Mouse (Mus musculus): Measurements from ENCODE around the gene Fbxo36. TPM values are rescaled to one million over a fixed set of nuclear protein-coding genes. Genes with fewer than 3 reads are reported as not detected.

Fbxo36 gene
- polyA plus RNA-seq, 1 experiment from 2014 or later, result 25.7 TPM

DNA sequence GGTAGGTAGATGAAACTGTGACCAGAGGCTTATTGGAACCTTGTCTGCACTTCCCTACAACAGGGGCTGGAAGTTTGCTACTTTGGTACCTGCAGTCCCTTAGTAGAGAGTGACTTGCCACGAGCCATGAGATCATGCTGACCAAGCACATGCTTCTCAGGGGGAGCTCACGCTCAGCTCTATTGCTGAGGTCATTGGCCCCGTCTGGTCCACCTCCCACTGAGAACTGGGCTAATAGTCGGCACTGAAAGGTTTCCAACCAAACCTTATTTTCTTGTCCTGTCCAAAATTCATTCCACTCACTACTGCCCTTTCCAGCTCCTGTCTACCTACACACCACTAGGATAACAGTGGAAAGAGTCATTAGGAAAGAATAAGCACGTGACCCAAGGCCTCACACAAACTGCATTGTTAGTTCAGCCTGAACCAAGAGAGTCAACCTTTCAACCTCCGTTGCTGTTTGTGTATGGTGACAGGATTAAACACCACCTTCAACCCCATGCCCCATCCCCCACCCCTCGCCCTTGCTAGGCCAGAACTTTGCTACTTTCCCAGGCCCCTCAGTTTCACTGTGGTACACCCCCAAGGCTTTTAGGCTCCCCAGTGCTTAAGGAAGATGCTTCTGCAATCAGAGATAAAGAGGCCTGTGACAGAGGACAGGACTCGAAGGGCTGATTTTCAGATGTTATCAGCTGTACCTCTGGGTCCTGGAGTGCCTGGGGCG, 12.0 kb downstream of the Fbxo36 start:
- 23% methylated on average over 9 of the region's 9 CpGs for WGBS
- Histone ChIP-seq H3K9ac (ENCODE audit: low read length) (no peak overlapping the region), H3K36me3 (ENCODE audit: control insufficient read depth, insufficient read depth, low read length) (peaks cover 5% of the 10 kb centered on the region; the same call in 1 of the 2 replicates), H3K4me1 (replicated peaks; ENCODE audit: control insufficient read depth, insufficient read depth, low read length) (no peaks in the 10 kb centered on the region), H3K9me3 (ENCODE audit: control insufficient read depth, low read length) (no peaks in the 10 kb centered on the region), H3K4me3 (ENCODE audit: low read length) (no peak overlapping the region), H3K27ac (ENCODE audit: low read length) (no peak overlapping the region), H3K4me2 (ENCODE audit: low read depth, low read length) (no peak overlapping the region), H3K27me3 (ENCODE audit: control insufficient read depth, insufficient read depth, low read depth, low read length) (no peaks in the 10 kb centered on the region)
- ATAC-seq (ENCODE audit: low read depth), result no peak

DNA sequence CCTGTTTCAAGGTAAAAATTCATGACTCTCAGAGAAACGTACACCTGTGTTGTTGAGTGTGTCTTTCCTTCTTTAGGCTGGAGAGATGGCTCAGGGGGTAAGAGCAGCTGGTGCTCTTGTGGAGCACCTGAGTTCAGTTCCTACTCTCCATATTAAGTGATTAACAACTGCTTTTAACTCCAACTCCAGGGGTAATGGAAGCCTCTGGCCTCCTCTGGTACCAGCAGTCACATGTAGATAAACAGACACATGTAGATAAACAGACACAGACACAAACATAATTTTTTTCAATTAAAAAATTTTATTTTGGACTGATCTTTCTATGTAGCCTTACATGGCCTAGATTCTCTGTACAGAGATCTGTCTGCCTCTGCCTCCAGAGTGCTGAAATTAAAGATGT, 14.1 kb downstream of the Fbxo36 start:
- WGBS, result 75% methylated on average over 1 of the region's 1 CpGs
- Histone ChIP-seq H3K4me1 (replicated peaks; ENCODE audit: control insufficient read depth, insufficient read depth, low read length) (no peaks in the 10 kb centered on the region), H3K27ac (ENCODE audit: low read length) (no peak overlapping the region), H3K27me3 (ENCODE audit: control insufficient read depth, insufficient read depth, low read depth, low read length) (no peaks in the 10 kb centered on the region), H3K9me3 (ENCODE audit: control insufficient read depth, low read length) (no peaks in the 10 kb centered on the region), H3K4me2 (ENCODE audit: low read depth, low read length) (no peak overlapping the region), H3K4me3 (ENCODE audit: low read length) (no peak overlapping the region), H3K9ac (ENCODE audit: low read length) (no peak overlapping the region), H3K36me3 (ENCODE audit: control insufficient read depth, insufficient read depth, low read length) (peaks cover 5% of the 10 kb centered on the region; the same call in 1 of the 2 replicates)
- no peak for ATAC-seq (ENCODE audit: low read depth)

DNA sequence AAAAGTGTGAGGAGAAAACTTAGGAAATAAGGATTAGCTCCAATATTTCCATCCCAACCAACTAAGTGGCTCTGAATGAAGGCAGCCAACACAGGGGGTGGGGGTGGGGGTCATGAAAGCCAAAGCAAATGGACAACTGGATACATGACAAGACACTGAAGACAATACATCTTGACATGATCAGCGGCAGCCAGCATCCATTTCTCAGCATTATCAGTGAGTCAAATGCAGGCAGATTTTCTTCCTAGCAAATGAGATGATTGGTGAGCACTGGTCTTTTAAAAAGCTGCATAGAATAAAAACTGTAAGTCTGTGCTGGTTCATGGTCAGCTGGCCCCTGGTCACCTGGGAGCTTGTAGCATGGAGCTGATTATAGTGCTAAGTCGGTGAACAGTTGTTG, 15.3 kb downstream of the Fbxo36 start:
- Histone ChIP-seq H3K4me1 (replicated peaks; ENCODE audit: control insufficient read depth, insufficient read depth, low read length) (no peaks in the 10 kb centered on the region), H3K4me3 (ENCODE audit: low read length) (no peak overlapping the region), H3K27me3 (ENCODE audit: control insufficient read depth, insufficient read depth, low read depth, low read length) (no peaks in the 10 kb centered on the region), H3K4me2 (ENCODE audit: low read depth, low read length) (no peak overlapping the region), H3K9me3 (ENCODE audit: control insufficient read depth, low read length) (no peaks in the 10 kb centered on the region), H3K9ac (ENCODE audit: low read length) (no peak overlapping the region), H3K27ac (ENCODE audit: low read length) (no peak overlapping the region), H3K36me3 (ENCODE audit: control insufficient read depth, insufficient read depth, low read length) (no peaks in the 10 kb centered on the region)
- 61% methylated on average over 2 of the region's 2 CpGs for WGBS
- ATAC-seq (ENCODE audit: low read depth), result no peak

DNA sequence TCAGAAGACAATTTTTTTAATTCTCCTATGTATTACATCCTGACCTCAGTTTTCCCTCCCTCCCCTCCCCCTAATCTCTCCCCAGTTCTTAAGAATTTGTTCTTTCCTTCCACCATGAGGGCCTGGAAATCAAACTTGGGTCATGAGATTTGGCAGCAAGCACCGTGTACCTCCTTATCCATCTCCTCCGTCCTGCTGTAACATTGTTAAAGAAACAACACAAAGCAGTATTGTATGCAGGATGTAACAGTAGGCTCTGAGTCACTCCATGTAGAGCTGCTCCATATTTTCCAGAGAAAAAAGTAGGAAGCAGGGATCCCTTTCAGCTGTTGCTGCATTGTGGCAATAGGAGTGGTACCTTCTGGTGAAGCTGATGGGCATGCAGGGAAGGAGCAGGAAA, 16.1 kb downstream of the Fbxo36 start:
- Histone ChIP-seq H3K4me1 (replicated peaks; ENCODE audit: control insufficient read depth, insufficient read depth, low read length) (no peaks in the 10 kb centered on the region), H3K27me3 (ENCODE audit: control insufficient read depth, insufficient read depth, low read depth, low read length) (no peaks in the 10 kb centered on the region), H3K9ac (ENCODE audit: low read length) (no peak overlapping the region), H3K9me3 (ENCODE audit: control insufficient read depth, low read length) (no peaks in the 10 kb centered on the region), H3K4me2 (ENCODE audit: low read depth, low read length) (no peak overlapping the region), H3K27ac (ENCODE audit: low read length) (no peak overlapping the region), H3K4me3 (ENCODE audit: low read length) (no peak overlapping the region), H3K36me3 (ENCODE audit: control insufficient read depth, insufficient read depth, low read length) (no peaks in the 10 kb centered on the region)
- WGBS, result 60% methylated on average over 2 of the region's 2 CpGs
- no peak for ATAC-seq (ENCODE audit: low read depth)

DNA sequence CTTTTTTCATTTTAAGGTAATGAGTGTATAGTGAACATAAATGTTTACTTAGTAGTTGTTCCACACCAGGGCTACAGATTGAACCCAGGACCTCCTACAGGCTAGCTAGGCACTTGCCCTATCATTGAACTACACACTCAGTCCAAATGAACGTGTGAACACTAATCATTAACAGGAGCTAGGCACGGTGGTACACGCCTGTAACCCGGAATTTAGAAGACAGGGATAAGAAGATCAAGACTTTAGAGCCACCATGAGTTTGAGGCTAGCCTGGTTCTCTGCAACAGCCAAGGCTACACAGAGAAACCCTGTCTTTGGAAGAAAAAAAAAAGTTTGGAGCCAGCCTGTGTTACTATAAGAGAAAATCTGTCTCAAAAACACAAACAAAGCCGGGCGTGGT, 20.0 kb downstream of the Fbxo36 start:
- no peak for ATAC-seq (ENCODE audit: low read depth)
- Histone ChIP-seq H3K9me3 (ENCODE audit: control insufficient read depth, low read length) (no peaks in the 10 kb centered on the region), H3K36me3 (ENCODE audit: control insufficient read depth, insufficient read depth, low read length) (no peaks in the 10 kb centered on the region), H3K27ac (ENCODE audit: low read length) (no peak overlapping the region), H3K4me1 (replicated peaks; ENCODE audit: control insufficient read depth, insufficient read depth, low read length) (no peaks in the 10 kb centered on the region), H3K4me2 (ENCODE audit: low read depth, low read length) (no peak overlapping the region), H3K27me3 (ENCODE audit: control insufficient read depth, insufficient read depth, low read depth, low read length) (no peaks in the 10 kb centered on the region), H3K9ac (ENCODE audit: low read length) (no peak overlapping the region), H3K4me3 (ENCODE audit: low read length) (no peak overlapping the region)
- 80% methylated on average over 6 of the region's 6 CpGs for WGBS

DNA sequence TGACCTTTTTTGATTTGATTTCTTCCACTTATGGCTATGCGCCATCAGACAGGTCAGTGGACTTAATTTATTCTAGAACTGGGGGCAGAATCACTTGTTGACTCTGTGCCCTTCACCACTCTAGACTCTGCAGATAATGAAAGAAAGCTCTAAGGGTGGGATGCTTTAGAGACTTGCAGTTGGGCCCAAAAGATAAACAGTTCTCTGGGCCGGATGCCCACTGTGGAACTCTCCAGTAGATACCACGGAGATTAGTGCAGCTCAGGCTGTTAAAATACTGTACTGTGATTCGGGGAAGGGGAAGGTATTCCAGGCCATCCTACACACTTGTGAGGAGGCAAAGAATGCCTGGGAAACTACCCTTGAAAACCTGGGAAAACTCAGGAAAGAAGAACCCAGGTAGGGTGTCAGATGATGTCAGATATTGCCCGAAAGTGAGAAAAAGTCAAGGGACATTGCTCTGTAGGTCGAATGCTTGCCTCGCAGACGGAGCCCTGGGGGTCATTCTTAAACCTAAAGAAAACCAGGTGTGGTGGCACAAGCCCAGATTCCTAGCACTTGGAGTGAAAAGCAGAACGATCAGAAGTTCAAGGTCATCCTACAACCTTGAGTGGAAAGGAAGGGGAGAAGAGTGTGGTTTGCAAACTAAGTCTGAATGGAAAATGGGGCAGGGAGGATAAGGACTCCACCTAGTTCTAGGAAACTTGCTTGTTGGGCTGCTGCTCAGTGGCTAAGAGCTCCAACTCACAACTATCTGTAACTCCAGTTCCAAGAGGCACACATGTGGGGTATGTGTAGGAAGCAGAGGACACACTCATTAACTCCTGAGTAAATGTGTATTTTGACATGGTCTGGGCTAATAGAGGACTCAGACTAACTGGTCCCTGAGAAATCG, 21.0 kb downstream of the Fbxo36 start:
- Histone ChIP-seq H3K36me3 (ENCODE audit: control insufficient read depth, insufficient read depth, low read length) (no peaks in the 10 kb centered on the region), H3K9ac (ENCODE audit: low read length) (no peak overlapping the region), H3K27ac (ENCODE audit: low read length) (no peak overlapping the region), H3K4me2 (ENCODE audit: low read depth, low read length) (no peak overlapping the region), H3K9me3 (ENCODE audit: control insufficient read depth, low read length) (no peaks in the 10 kb centered on the region), H3K27me3 (ENCODE audit: control insufficient read depth, insufficient read depth, low read depth, low read length) (no peaks in the 10 kb centered on the region), H3K4me1 (replicated peaks; ENCODE audit: control insufficient read depth, insufficient read depth, low read length) (no peaks in the 10 kb centered on the region), H3K4me3 (ENCODE audit: low read length) (no peak overlapping the region)
- 59% methylated on average over 10 of the region's 10 CpGs for WGBS
- no peak for ATAC-seq (ENCODE audit: low read depth)

DNA sequence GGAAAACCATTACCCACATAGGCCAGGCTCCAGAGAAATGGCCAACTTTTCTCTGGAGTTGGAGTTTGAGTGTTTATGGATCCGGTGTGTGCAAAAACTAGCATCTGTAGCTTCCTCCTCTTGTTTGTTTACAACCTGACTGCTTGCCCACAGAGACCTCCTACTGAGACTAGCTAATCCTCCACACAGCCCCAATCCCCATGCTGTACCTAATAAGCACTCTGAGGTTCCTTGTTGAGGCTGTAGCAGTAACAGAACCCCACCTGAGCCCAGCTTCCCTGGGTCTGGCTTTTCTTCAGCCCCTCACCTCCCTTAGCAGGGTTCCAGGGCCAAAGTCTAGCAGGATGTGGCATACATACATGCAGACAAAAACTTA, 21.6 kb downstream of the Fbxo36 start:
- Histone ChIP-seq H3K36me3 (ENCODE audit: control insufficient read depth, insufficient read depth, low read length) (no peaks in the 10 kb centered on the region), H3K9ac (ENCODE audit: low read length) (no peak overlapping the region), H3K27me3 (ENCODE audit: control insufficient read depth, insufficient read depth, low read depth, low read length) (no peaks in the 10 kb centered on the region), H3K27ac (ENCODE audit: low read length) (no peak overlapping the region), H3K4me2 (ENCODE audit: low read depth, low read length) (no peak overlapping the region), H3K4me1 (replicated peaks; ENCODE audit: control insufficient read depth, insufficient read depth, low read length) (no peaks in the 10 kb centered on the region), H3K4me3 (ENCODE audit: low read length) (no peak overlapping the region), H3K9me3 (ENCODE audit: control insufficient read depth, low read length) (no peaks in the 10 kb centered on the region)
- no peak for ATAC-seq (ENCODE audit: low read depth)
- 58% methylated on average over 1 of the region's 1 CpGs for WGBS

DNA sequence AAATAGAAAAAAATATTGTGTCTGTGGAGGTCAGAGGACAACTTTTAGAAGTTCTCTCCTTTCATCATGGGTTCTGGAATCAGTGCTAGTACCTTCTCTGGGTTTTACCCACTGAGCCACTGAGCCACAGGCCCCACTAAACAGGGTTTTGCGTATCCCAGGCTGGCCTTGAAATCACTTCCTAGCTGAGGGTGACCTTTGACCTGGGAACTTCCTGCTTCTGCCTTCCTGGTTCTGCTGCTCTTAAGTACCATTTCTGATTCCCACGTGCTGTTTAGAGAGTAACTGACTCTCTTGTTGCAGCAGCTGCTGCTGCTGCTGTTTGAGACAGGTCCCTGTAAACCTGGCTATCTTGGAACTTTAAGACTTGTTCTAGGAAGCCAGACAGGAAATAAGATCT, 25.0 kb downstream of the Fbxo36 start:
- Histone ChIP-seq H3K36me3 (ENCODE audit: control insufficient read depth, insufficient read depth, low read length) (no peaks in the 10 kb centered on the region), H3K4me3 (ENCODE audit: low read length) (no peak overlapping the region), H3K27me3 (ENCODE audit: control insufficient read depth, insufficient read depth, low read depth, low read length) (no peaks in the 10 kb centered on the region), H3K9me3 (ENCODE audit: control insufficient read depth, low read length) (no peaks in the 10 kb centered on the region), H3K4me1 (replicated peaks; ENCODE audit: control insufficient read depth, insufficient read depth, low read length) (no peaks in the 10 kb centered on the region), H3K9ac (ENCODE audit: low read length) (no peak overlapping the region), H3K27ac (ENCODE audit: low read length) (no peak overlapping the region), H3K4me2 (ENCODE audit: low read depth, low read length) (no peak overlapping the region)
- no peak for ATAC-seq (ENCODE audit: low read depth)
- WGBS, result 54% methylated on average over 2 of the region's 2 CpGs

DNA sequence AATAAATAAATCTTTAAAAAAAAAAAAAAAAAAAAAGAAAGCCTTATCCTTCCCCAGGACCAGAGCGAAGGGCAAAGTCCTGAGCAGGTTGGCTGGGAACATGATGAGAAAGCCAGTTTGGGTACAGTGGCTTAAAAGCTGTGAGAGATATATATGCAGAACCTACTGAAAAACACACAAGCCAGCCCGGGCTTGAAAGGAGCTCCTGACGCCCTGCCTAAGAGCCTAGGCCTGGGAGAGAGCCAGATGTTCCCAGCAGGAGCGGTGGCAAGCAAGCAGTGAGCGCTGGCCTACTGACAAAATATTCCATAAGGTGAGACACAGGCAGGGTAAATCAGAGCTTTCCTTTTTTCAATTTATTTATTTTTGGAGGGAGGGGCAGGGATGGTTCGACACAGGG, 26.6 kb downstream of the Fbxo36 start:
- Histone ChIP-seq H3K9me3 (ENCODE audit: control insufficient read depth, low read length) (no peaks in the 10 kb centered on the region), H3K4me1 (replicated peaks; ENCODE audit: control insufficient read depth, insufficient read depth, low read length) (no peaks in the 10 kb centered on the region), H3K9ac (ENCODE audit: low read length) (no peak overlapping the region), H3K4me3 (ENCODE audit: low read length) (no peak overlapping the region), H3K4me2 (ENCODE audit: low read depth, low read length) (no peak overlapping the region), H3K27me3 (ENCODE audit: control insufficient read depth, insufficient read depth, low read depth, low read length) (no peaks in the 10 kb centered on the region), H3K27ac (ENCODE audit: low read length) (no peak overlapping the region), H3K36me3 (ENCODE audit: control insufficient read depth, insufficient read depth, low read length) (no peaks in the 10 kb centered on the region)
- WGBS, result 85% methylated on average over 6 of the region's 6 CpGs
- no peak for ATAC-seq (ENCODE audit: low read depth)
